Mouse (Mus musculus): ENCODE measurements at regions not wholly inside any gene's neighbourhood (a gene's known extent, or its start where the extent isn't known, plus 50 kb on each side); places are given as distances from the start of the nearest gene placed in this dataset.

DNA sequence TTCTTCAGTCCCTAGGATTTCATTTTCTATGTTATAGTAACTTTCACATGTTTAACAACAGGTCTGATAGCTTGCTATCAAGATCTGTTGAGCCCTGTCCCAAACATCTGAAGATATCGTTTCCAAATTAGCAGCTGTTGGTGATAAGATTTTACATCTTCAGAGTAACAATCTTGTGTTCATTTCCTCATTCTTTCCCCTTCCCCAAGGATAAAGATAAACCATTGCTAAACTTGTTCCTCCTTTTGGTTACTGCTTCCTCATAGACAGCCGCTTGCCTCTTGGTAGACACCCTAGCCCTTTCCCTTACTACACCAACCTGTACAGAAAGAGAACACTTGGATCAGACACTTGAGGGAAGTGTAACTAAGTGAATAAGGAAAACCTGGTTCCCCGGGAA is 58.6 kb downstream of the Kcnrg start:
- peak; percentile 82 for ATAC-seq (replicated peaks; ENCODE audit: low read depth, poor library complexity, severe bottlenecking)

DNA sequence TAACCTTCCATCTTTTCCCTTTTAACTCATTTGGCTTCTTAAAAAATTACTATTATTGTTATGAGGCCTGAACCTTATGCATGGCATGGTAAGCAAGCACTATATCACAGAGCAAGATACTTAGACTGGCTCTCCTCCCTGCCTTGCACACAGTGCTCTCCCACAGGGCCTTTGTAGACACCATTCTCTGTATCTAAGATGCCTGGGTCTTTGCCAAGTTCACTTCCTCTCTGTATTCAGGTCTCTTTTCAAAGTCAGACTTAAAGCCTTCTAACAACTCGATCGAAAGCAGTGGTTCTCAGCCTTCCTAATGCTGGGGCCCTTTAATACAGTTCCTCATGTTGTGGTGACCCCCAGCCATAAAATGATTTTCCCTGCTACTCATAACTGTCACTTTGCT is 65.9 kb downstream of the Kcnrg start:
- ATAC-seq (replicated peaks; ENCODE audit: low read depth, poor library complexity, severe bottlenecking) = 0 out of 2 replicates have a peak, but pooled peaks have one; percentile 36

DNA sequence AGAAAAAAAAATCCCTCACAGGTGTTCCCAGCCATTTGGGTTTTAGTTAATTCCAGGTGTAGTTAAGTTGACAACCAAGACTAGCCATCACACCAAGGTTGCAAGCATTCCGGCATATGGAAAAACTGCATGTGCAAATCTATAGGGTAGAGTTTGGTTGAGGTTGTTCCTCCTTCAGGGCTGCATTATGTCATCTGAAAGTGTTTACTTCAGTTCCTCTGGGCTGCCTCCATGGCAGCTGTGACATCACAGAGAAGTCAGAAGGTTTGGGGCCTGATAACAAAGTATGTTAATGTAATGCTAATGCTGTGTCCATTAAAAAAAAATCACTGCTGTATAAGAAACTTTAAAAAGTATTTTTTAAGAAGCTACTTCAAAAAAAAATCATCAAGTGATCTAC is 70.8 kb downstream of the Kcnrg start:
- ATAC-seq (replicated peaks; ENCODE audit: low read depth, poor library complexity, severe bottlenecking) = no peak

DNA sequence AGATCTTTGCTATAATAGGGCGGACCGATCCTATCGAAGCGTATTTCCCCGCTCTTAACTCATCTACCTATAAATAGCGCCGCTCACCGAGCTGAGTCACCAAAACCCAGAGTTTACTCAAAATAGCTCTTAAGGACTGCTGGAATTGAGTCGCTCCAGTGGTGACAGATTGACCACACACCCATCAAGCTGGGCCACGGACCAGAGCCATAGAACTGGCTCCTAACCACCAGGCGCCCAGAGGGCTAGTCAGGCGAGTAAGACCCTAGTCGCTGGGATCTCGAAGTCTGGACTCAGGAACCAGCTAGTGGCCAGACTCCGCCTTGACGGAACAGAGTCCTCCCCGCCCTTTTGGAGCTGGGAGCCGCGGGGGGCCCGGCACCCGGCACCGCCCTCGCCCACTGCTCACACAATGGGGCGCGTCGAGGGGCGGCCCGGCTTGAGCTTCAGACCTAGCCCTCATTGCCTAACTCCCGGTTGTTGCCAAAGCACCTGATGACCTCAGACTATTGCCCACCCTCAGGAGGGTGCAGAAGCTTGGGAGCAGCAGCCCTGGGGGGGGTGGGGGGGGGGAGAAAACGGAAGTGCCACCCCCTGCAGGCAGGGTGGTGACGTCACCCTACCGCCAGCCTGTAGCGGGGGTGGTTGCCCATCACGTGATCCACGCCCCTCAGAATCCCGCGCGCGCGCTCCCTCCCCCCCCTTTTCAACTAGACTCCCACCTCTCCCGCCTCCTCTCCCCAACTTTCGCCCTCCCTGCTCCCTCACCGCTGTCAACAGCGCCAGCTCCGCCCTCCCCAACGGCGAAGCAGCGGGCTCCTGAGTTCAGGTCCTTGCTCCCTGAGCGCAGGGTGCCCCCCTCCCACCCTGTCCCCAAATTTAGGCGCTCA is 73.8 kb downstream of the Kcnrg start:
- ATAC-seq (replicated peaks; ENCODE audit: low read depth, poor library complexity, severe bottlenecking) = peak; percentile 60

DNA sequence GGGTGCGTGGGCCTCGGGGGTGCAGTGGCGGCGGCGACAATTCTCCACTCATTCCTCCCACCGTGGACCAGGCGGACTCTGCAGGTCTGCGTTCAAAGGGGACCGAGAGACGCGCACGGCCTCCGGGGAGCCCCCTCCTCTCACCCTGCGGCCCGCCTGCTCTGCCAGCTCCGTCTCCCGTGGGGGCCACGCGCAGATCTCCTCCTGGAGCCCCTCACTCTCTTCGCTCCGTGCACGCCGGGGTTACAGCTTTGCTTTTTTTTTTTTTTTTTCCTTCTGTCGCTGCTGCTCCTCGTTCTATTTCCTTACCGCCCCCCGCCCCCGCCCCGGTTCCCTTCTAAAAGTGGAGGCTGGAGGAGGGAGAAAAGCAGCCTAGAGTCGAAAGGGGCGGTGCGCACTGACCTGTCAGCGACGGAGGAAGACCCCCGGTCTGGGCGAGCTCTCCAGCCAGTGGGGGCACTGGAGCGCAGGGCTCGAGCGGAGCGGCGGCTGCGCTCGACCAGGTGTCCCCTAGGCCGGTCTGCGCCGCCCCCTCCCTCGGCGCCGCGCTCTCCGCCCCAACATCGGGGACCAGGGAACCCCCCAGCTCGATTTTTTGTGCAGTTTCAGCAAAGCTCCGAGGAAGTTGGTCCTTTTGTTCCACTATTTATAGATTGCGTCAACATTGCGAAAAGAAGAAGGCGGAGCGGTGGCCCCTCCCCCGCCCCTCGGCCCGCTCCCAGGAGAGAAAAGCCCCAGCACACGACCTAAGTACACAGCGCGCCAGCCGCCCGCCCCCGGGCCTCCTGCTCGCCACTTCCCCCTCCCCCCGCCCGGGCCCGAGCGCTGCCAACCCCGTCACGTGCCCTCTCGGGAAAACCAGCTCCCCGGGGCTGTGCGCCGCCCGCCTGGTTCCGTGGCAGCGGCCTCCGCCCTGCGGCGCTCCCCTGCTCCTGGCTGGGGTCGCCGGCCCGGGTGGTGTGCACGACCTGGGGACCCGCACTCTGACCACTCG is 74.7 kb downstream of the Kcnrg start:
- ATAC-seq (replicated peaks; ENCODE audit: low read depth, poor library complexity, severe bottlenecking) = peak; percentile 37

DNA sequence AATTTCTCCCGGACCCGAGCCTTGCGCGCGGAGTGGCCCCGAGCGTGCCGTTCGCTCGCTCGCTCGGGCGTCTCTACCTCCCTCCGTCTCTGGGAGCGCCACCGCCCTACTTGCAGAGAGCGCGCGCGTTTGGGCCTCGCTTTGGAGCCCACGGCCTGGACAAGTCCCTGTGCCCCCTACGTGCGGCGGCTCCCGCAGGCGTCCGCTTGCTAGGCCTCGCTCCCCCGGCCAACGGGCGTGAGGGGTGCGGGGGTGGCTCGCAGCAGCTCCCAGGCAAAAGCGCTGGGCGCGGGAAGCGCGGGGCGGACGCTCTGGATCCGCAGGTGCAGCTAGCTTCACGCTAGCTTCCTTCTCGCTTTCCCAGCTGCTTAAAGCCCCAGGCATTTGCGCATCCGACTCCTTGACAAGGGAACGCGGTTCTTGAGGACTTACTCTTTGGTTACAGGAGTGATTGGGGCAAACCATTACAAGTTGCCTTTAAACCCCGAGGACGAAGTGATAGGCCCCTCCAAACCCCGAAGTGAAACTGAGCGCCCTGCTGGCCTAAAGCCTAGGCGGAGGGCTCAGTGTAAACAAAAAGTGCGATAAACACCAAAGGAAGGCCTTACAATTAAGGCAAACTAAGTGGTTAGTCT is 75.6 kb downstream of the Kcnrg start:
- ATAC-seq (replicated peaks; ENCODE audit: low read depth, poor library complexity, severe bottlenecking) = peak; percentile 11

DNA sequence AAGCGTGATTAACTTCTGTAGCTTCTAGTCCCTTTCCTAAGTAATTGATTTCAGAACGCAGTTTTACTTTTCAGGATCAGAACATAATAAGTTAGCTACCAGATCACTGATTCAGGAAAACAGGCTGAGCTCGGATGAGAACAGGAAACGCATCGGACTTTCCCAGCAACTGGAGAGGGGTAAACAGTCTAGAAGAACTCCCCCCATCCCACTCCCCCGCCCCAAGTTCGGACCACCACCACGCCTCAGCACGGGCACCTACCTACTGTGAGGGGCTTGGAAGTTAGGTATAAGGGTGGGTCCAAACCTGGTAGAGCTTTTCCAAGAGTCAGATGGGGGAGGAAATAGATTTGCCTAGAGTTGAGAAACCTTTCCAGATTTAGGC is 76.1 kb downstream of the Kcnrg start:
- ATAC-seq (replicated peaks; ENCODE audit: low read depth, poor library complexity, severe bottlenecking) = no peak

DNA sequence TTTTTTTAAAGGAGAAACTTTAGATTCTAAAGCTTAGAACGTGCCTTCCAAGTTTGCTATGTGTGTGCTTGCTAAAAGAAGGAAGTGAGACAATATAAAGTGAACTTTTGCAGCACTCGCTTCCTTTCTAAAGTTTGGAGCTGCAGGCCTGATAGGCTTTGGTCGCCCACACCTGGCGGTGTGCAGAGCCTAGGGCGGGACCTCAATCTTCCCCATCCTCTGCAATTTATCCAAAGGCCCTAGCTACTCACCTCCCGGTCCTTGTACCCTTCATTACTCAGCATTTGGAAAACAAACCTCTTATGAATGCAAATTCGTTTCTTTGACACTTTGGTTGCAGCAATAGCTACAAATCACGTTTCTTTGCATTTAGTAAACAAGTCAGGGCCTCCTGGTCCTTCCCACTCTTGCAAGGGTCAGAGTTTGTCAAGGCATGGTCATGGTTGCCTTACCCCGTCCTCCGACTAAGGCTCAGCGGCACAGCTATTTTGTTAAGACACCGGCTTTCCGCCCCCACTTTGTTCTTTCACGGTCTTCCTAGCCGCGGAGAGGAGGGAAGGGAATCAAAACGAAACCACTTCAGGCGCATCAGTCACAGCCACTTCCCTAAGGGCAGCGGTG is 76.6 kb downstream of the Kcnrg start:
- ATAC-seq (replicated peaks; ENCODE audit: low read depth, poor library complexity, severe bottlenecking) = no peak

DNA sequence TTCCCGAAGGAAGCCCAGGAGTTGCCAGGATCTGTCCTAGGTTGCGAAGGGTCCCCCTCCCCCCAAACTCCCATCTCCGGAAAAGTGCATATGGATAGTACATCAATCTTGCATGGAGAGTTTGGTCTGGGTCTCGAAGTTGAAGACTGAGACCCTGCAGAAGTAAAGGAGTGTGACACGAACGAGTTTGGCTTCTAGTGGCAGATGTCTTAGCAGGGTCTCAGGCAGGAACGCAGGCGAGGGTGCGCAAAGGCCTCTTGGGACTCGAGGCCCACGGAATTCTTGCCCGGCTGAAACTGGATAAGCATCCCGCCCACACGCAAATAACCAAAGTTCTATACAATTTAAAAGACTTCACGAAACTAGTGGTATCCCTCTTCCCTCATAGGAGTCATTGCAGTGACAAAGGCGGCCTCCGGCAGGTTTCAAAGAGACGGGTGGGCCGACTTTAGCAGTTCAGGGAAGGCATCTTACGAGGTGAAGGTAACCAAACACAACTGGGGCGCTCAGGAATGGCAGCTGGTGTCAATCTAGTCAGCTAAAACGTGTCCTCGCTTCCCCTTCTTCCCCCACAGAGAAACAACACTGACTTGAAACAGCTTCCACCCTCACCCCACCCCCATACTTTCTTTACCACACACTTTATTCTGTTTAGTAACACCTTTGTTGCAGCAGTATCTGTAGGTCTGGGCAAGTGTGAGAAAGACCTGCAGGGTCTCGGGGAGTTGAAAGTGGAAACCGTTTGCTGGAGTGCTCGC is 77.4 kb downstream of the Kcnrg start:
- ATAC-seq (replicated peaks; ENCODE audit: low read depth, poor library complexity, severe bottlenecking) = no peak

DNA sequence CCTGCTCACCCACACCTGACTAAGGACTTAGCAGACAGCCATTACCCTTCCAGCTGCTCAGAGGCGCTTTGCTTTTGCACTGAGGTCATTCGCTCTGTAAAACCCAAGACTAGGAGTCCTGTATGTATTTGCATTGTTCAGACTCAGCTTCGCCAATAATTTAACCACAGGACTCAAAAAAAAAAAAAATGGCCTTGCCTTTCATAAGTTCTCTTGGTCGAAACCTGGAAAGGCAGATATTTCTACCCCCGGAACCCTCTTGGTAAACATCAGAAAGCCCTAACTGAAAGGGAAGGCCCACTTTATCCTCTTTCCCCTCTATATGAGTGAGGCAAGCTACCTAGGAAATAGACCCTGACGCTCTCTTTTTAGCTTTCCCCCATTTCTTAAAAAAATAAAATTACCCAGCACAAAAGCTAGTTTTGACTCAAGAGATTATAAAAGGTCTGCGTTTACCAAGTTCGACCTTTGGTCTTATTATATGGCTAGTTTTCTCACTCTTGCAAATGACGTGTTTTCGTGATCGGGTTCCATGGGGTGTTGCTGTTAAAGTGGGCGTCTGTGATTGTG is 78.1 kb downstream of the Kcnrg start:
- ATAC-seq (replicated peaks; ENCODE audit: low read depth, poor library complexity, severe bottlenecking) = no peak

DNA sequence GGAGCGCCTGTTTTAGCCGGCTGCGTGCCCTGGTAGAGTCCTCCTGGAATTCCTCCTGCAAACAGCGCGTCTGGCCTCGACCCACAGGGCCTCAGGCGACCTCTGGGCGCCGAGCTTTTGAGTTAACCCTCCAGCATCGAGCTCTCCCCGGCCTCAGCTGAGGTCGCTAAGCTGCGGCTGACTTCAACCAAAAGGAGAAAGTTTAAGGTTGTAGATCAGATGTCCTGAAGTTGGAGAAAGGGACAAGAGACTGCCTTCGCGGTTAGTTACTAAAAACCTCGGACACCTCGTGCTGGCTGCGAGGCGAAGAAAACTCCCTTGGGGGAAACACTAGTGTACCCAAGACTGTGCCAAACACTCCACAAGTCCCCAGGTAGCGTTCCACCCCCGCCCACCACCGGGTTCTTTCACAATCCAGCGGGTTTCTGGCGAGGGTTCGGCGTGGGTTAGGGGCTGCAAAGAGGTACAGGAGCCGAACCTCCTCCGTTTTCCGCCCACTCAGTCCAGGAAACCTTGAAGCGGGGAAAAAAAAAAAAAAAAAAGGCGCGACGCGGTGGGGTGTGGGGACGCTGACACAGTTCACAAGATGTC is 78.9 kb downstream of the Kcnrg start:
- no peak for ATAC-seq (replicated peaks; ENCODE audit: low read depth, poor library complexity, severe bottlenecking)

DNA sequence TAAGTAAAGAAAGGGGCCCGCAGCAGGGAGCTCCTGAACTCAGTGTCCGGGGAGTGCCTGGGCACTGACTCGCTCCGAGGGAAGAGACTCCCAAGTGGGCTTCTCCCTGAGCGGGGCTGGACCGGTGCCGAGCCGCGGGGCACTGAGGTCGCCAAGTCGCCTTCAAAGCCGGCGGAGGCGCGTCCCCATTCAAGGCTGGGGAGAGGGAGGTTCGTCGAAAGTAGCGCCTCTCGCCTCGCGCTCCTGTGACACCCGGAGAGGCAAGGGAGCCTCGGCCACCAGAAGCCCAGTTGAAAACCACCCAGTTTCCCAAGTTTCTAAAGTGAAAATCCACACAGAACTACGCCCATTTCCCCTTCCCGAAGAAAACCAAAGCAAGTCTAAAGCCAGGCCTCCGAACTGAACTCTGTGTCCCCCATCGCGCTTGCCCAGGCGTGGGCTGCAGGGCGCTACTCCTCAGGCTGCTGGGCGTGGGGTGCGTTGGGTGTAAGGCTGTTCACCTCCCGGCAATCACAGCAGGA is 79.6 kb downstream of the Kcnrg start:
- no peak for ATAC-seq (replicated peaks; ENCODE audit: low read depth, poor library complexity, severe bottlenecking)

DNA sequence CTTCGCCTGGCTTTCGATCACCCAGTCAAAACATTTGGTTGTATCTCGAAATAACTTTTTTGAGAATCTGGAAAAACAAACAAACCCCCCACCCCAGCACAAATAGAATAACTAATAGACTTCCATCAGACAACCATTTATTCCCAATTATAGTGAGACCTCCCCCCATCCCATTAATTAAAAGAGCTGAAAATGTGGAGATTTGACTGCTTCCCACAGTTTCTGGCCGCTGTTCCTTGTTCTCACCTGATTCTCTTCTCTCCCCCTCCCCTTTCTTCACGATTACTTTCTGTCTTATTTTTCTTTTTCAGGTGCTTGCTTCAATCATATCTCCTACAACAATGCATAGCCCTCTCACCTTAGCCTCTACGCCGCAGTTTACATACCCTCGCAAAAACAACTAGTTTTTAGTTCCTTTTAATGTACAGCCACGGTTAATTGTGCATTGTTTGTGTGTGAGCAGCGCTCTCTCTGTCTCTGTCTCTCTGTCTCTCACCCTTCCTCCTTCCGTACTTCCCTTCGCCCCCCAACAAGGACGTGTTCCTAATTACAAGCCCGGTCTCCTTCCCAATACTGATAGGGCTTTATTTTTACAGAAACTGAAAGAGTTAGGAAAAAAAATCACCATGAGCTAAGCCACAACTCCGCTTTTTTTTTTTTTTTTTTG is 80.2 kb downstream of the Kcnrg start:
- no peak for ATAC-seq (replicated peaks; ENCODE audit: low read depth, poor library complexity, severe bottlenecking)

DNA sequence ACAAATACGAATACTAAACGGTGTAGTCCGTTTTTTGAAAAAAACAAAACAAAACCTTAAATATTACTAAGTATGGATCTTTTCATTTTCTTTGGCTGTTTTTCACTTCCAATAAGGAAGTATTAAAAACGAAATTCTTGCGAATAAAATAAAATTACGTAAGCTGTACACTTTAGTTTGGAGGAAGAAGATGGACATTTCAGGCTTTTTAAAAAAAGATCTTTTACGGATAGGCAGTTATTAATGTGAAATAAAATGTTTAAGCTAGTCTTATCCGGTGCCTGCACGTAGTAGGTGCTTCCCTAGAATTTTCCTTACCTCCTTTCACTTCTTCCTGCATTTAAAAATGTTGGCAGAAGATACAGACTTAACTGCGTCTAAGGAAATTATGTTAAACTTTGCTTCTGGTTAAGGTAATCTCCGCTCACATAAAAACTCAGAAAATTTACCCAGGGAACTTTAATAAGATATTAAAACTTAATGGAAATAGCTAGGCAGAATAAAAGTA is 80.8 kb downstream of the Kcnrg start:
- no peak for ATAC-seq (replicated peaks; ENCODE audit: low read depth, poor library complexity, severe bottlenecking)

DNA sequence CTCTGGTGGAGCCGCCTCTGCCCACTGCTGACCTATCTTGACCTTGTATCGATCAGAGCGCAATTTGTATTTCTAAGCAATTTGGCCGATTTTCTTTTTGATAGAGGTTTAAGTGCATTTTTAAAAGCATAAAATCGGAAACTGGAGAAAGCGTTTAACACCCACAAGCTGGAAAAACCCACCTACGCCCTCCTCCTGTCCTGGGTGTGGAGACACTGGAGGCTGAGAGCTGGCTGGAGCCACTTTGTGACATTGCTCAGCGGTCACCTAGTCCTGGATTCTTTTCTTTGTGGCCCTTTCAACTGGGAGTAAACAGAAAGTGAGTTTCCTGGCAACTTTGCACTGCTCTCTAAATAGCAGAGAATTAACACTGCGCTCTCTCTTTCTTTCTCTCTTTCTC is 81.4 kb downstream of the Kcnrg start:
- no peak for ATAC-seq (replicated peaks; ENCODE audit: low read depth, poor library complexity, severe bottlenecking)

DNA sequence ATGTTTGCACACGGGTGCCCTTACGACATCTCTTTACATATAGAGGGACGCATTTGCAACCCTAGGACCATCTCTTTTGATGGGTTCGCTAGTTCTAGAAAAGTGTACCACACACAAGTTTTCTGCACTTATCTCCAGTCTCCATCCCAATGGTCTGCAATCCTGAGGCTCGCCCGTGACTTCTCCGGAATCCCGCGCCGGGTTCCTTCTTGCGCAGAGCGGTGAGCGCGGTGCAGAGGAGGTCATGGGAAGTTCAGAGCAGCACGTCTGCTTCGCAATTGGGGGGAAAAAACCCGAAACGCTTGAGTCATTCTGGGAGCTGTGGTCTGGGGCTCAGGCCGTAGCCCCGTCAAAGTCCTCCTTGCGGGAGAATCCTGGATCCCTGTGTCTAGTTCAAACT is 82.0 kb downstream of the Kcnrg start:
- ATAC-seq (replicated peaks; ENCODE audit: low read depth, poor library complexity, severe bottlenecking) = no peak

DNA sequence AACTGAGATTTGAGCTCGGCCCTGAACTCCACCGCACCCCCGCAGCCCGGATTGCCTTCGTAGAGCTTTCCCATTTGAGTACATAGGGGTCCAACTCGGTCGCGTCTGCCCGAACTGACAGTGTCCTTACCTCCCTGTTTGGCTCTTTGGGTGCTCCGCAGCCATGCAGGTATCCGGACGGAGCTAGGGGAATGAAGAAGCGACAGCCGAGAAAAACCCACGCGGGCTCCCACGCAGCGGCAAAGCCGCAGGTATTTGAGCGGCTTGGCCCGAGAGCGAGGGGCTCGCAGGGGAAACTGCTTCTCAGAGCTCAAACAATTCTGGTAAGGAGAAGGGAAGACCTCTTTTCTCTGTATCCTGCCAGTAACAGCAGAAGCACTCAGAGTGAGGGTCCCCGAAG is 82.5 kb downstream of the Kcnrg start:
- ATAC-seq (replicated peaks; ENCODE audit: low read depth, poor library complexity, severe bottlenecking) = no peak
